Mouse (Mus musculus): ENCODE measurements around the gene Tnks1bp1. TPM values are rescaled to one million over a fixed set of nuclear protein-coding genes. Genes with fewer than 3 reads are reported as not detected.

Gene Tnks1bp1
- polyA plus RNA-seq, 1 experiment = 8.0 TPM

DNA sequence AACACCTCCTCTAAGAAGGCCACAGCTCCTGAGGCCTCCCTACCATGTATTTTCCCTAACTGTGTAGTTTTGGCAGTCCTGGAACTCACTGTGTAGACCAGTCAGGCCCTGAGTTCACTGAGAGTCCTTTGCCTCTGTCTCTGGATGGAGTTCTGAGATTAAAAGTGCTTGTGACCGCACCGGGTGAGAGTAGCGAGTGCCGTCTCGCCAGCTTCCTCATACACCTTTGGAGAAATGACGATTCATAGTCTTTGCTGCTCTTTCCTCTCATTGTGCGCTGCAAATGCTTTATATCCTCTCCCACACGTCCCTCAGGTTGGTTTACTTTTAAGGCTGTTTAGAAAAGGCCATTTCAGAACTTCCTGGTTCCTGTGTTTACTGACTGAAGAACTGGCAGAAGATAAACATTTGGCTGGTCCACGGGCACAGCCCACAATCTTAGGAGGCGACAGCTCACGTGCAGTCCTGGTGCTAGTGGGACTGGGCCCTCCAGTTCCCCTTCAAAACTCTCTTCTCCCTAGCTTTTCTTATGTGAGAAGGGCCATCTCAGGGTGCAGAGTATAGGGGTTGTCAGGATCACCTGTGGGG is 57.7 kb downstream of the Tnks1bp1 start:
- Histone ChIP-seq H3K4me3 (replicated peaks; ENCODE audit: control insufficient read depth, low read depth, low read length) (no peak overlapping the region), H3K4me1 (ENCODE audit: control insufficient read depth, insufficient read depth, low read length) (no peaks in the 10 kb centered on the region), H3K27ac (ENCODE audit: control insufficient read depth, insufficient read depth, low read depth, low read length, poor library complexity) (no peak overlapping the region)
- TF ChIP-seq POLR2A (IDR thresholded peaks at IDR 0.05; ENCODE audit: borderline replicate concordance, control insufficient read depth, low read depth, low read length) = no peak
- TF ChIP-seq CTCF (IDR thresholded peaks at IDR 0.05; ENCODE audit: control insufficient read depth, insufficient read depth, low read length) = no peak
- WGBS = 28% methylated on average over 11 of the region's 11 CpGs

DNA sequence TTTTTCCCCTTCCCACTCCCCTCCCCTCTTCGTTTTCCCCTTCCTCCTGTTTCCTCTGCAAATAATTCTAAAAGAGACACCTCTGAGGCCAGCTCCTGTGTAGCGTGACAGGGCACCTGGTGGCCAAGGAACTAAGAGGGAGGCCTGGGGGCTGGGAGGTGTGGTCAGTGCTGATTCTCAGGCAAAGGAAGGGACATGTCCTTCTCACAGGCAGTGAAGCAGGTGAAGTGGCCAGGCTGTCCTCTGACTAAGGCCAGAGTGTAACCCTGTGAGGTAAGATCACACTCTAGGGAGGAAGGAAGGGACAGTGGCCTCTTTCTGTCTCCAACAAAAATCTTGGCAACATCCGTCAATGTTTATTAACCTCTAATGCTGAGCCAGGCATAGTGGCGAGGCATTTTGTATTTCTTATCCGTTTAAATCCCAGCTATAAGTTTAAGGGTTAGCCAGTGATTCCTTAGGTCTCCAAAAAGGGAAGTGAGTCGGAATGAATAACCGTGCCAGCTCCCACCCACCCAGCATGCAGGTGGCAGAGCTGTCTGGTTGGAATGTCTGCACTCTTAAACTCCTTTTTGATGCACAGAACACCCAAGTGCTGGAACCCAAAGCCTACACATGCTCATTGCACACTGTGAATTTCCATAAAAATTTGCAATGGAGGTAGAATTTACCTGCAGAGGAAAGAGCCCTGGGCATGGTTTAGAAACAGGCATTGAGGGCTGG is 58.4 kb downstream of the Tnks1bp1 start:
- Histone ChIP-seq H3K4me3 (replicated peaks; ENCODE audit: control insufficient read depth, low read depth, low read length) (no peak overlapping the region), H3K27ac (ENCODE audit: control insufficient read depth, insufficient read depth, low read depth, low read length, poor library complexity) (no peak overlapping the region), H3K4me1 (ENCODE audit: control insufficient read depth, insufficient read depth, low read length) (no peaks in the 10 kb centered on the region)
- WGBS = 53% methylated on average over 7 of the region's 7 CpGs
- TF ChIP-seq CTCF (IDR thresholded peaks at IDR 0.05; ENCODE audit: control insufficient read depth, insufficient read depth, low read length) (no peak), POLR2A (IDR thresholded peaks at IDR 0.05; ENCODE audit: borderline replicate concordance, control insufficient read depth, low read depth, low read length) (no peak)

DNA sequence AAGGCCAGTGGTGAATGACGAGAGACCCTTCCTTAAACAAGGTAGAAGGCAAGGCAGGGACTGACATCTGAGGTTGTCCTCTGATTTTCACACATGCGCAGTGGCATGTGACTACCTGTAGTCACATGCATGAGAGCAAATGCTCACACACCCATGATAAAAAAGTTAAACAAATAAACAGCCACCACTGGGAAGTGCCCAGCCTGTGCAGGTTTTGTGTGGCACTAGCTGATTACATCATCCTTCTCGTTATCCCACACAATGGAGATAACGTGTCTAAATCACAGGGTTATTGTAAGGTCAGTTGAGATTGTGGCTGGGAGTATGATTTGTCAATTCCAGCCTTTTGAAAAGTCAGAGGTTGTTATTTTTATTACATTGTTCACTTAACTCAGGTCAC is 59.1 kb downstream of the Tnks1bp1 start:
- TF ChIP-seq CTCF (IDR thresholded peaks at IDR 0.05; ENCODE audit: control insufficient read depth, insufficient read depth, low read length) (no peak), POLR2A (IDR thresholded peaks at IDR 0.05; ENCODE audit: borderline replicate concordance, control insufficient read depth, low read depth, low read length) (no peak)
- H3K4me3 ChIP-seq (replicated peaks; ENCODE audit: control insufficient read depth, low read depth, low read length) = no peak overlapping the region
- 62% methylated on average over 4 of the region's 4 CpGs for WGBS
- no peak overlapping the region for H3K27ac ChIP-seq (ENCODE audit: control insufficient read depth, insufficient read depth, low read depth, low read length, poor library complexity)
- no peaks in the 10 kb centered on the region for H3K4me1 ChIP-seq (ENCODE audit: control insufficient read depth, insufficient read depth, low read length)

DNA sequence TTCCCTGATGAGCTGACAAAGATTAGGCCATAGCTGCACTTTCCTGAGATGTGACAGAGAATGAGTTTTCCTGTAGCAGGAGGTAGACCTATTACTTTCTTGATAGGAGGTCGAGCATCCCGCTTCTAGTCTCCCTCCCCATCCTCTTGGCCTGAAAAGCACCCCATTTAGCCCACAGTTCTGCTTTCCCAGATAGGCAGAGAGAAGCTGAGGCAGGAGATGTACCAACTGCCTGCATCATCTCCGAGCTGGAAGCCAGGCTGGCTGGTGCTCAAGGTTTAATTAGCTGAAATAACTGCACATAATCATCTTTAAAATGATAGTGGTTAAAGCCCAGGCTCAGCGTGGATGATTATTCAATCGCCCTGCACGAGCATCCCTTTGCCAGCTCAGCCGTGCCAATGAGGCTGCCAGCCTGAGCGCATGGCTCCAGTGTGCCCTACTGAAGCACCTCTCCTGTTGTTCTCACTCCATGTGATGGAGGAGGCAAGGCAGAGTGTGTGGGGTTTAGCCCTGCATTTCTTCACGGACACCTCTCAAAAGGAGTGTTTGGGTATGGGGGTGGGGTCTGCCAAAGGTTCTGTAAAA is 62.6 kb downstream of the Tnks1bp1 start:
- Histone ChIP-seq H3K27ac (ENCODE audit: control insufficient read depth, insufficient read depth, low read depth, low read length, poor library complexity) (no peak overlapping the region), H3K4me3 (replicated peaks; ENCODE audit: control insufficient read depth, low read depth, low read length) (no peak overlapping the region), H3K4me1 (ENCODE audit: control insufficient read depth, insufficient read depth, low read length) (no peaks in the 10 kb centered on the region)
- 81% methylated on average over 9 of the region's 9 CpGs for WGBS
- TF ChIP-seq CTCF (IDR thresholded peaks at IDR 0.05; ENCODE audit: control insufficient read depth, insufficient read depth, low read length) (no peak), POLR2A (IDR thresholded peaks at IDR 0.05; ENCODE audit: borderline replicate concordance, control insufficient read depth, low read depth, low read length) (no peak)

Other genes starting within 250 kb of the Tnks1bp1 start
- gene Ube2l6, start 249.2 kb upstream of the Tnks1bp1 start, polyA plus RNA-seq (2011; ENCODE audit: insufficient read depth, insufficient read length, low replicate concordance, missing spikeins) = 140 and 409 TPM in 2 replicates
- gene Smtnl1, start 225.4 kb upstream of the Tnks1bp1 start, polyA plus RNA-seq (2011; ENCODE audit: insufficient read depth, insufficient read length, low replicate concordance, missing spikeins) = 0.85 TPM in 1 of 2 replicates, not detected in the other
- gene Timm10, start 221.0 kb upstream of the Tnks1bp1 start, polyA plus RNA-seq (2011; ENCODE audit: insufficient read depth, insufficient read length, low replicate concordance, missing spikeins) = 21.8 and 33.8 TPM in 2 replicates
- 142 and 195 TPM in 2 replicates for gene Slc43a1, start 209.2 kb upstream of the Tnks1bp1 start, polyA plus RNA-seq (2011; ENCODE audit: insufficient read depth, insufficient read length, low replicate concordance, missing spikeins)
- gene Rtn4rl2, start 161.3 kb upstream of the Tnks1bp1 start, polyA plus RNA-seq (2011; ENCODE audit: insufficient read depth, insufficient read length, low replicate concordance, missing spikeins) = not detected in 2 replicates
- 80.0 and 90.6 TPM in 2 replicates for gene Slc43a3, start 111.4 kb upstream of the Tnks1bp1 start, polyA plus RNA-seq (2011; ENCODE audit: insufficient read depth, insufficient read length, low replicate concordance, missing spikeins)
- gene Prg2, start 67.6 kb upstream of the Tnks1bp1 start, polyA plus RNA-seq (2011; ENCODE audit: insufficient read depth, insufficient read length, low replicate concordance, missing spikeins) = 248 and 464 TPM in 2 replicates
- 10.6 and 22.8 TPM in 2 replicates for gene Prg3, start 59.8 kb upstream of the Tnks1bp1 start, polyA plus RNA-seq (2011; ENCODE audit: insufficient read depth, insufficient read length, low replicate concordance, missing spikeins)
- gene Ssrp1, start 10.8 kb upstream of the Tnks1bp1 start, polyA plus RNA-seq (2011; ENCODE audit: insufficient read depth, insufficient read length, low replicate concordance, missing spikeins) = 140 and 170 TPM in 2 replicates
- 1.2 and 3.8 TPM in 2 replicates for gene P2rx3, start 10.6 kb upstream of the Tnks1bp1 start, polyA plus RNA-seq (2011; ENCODE audit: insufficient read depth, insufficient read length, low replicate concordance, missing spikeins)
- 0.99 and 5.1 TPM in 2 replicates for gene Aplnr, start 88.2 kb downstream of the Tnks1bp1 start, polyA plus RNA-seq (2011; ENCODE audit: insufficient read depth, insufficient read length, low replicate concordance, missing spikeins)
- not detected in 2 replicates for gene Lrrc55, start 149.2 kb downstream of the Tnks1bp1 start, polyA plus RNA-seq (2011; ENCODE audit: insufficient read depth, insufficient read length, low replicate concordance, missing spikeins)